Mouse (Mus musculus): ENCODE measurements around the gene Smim7. TPM values are rescaled to one million over a fixed set of nuclear protein-coding genes. Genes with fewer than 3 reads are reported as not detected.
A peak's percentile ranks its signal among the peaks of the same experiment; 100 is the strongest.

Gene Smim7
- 108 and 123 TPM in 2 replicates for polyA plus RNA-seq (2016; fragmentation: Nextera tagmentation; extraction: Ambion mirVana)

GRCm38 (mm10) chr8:72570633-72571610 is at the start of gene Smim7:
Gene Smim7 (minus strand): TSS chr8:72571088.
- H3K9me3 ChIP-seq, result no peaks in the 10 kb centered on the region
- WGBS, result under 1% methylated on average over 52 of the region's 52 CpGs
- H3K27ac ChIP-seq, result peak within 1 kb of the TSS; percentile 87

GRCm38 (mm10) chr8:72590198-72590597 is 19.3 kb upstream of the Smim7 start:
- H3K36me3 ChIP-seq (replicated peaks), result no peaks in the 10 kb centered on the region
- no peak overlapping the region for H3K4me2 ChIP-seq
- no peaks in the 10 kb centered on the region for H3K9me3 ChIP-seq
- H3K4me3 ChIP-seq (replicated peaks), result no peak overlapping the region
- no peaks in the 10 kb centered on the region for H3K27me3 ChIP-seq
- H3K27ac ChIP-seq, result no peak overlapping the region
- H3K9ac ChIP-seq, result no peak overlapping the region
- 55% methylated on average over 2 of the region's 2 CpGs for WGBS
- H3K4me1 ChIP-seq, result no peaks in the 10 kb centered on the region
- no peak for ATAC-seq (ENCODE audit: low FRiP score)

More at GRCm38 (mm10) chr8:72570633-72571610, at the start of gene Smim7:
- peak within 1 kb of the TSS; percentile 80 for H3K4me2 ChIP-seq
- H3K27me3 ChIP-seq, result no peaks in the 10 kb centered on the region
- H3K4me1 ChIP-seq, result peaks cover 28% of the 10 kb centered on the region
- peak within 1 kb of the TSS; percentile 63 for H3K9ac ChIP-seq
- ATAC-seq (ENCODE audit: low FRiP score), result peak; percentile 97
- H3K4me3 ChIP-seq (replicated peaks), result peak within 1 kb of the TSS; percentile 65
- H3K36me3 ChIP-seq (replicated peaks), result peaks cover 36% of the 10 kb centered on the region

GRCm38 (mm10) chr8:72589286-72589685 is 18.4 kb upstream of the Smim7 start:
- no peak for ATAC-seq (ENCODE audit: low FRiP score)
- H3K4me1 ChIP-seq, result no peaks in the 10 kb centered on the region
- no peak overlapping the region for H3K4me2 ChIP-seq
- no peaks in the 10 kb centered on the region for H3K36me3 ChIP-seq (replicated peaks)
- H3K9me3 ChIP-seq, result no peaks in the 10 kb centered on the region
- H3K27ac ChIP-seq, result no peak overlapping the region
- no peak overlapping the region for H3K4me3 ChIP-seq (replicated peaks)
- 78% methylated on average over 7 of the region's 7 CpGs for WGBS
- H3K27me3 ChIP-seq, result no peaks in the 10 kb centered on the region
- no peak overlapping the region for H3K9ac ChIP-seq

- Histone ChIP-seq H3K27me3 (no peaks in the 10 kb centered on the region), H3K4me3 (replicated peaks) (no peak overlapping the region), H3K4me2 (no peak overlapping the region), H3K27ac (no peak overlapping the region), H3K9ac (no peak overlapping the region), H3K4me1 (no peaks in the 10 kb centered on the region), H3K36me3 (replicated peaks) (no peaks in the 10 kb centered on the region), H3K9me3 (no peaks in the 10 kb centered on the region)
- no peak for ATAC-seq (ENCODE audit: low FRiP score)
- 92% methylated on average over 10 of the region's 10 CpGs for WGBS
Observed at GRCm38 (mm10) chr8:72588865-72589264, 18.0 kb upstream of the Smim7 start.

- no peak overlapping the region for H3K27ac ChIP-seq
- no peak overlapping the region for H3K9ac ChIP-seq
- no peaks in the 10 kb centered on the region for H3K36me3 ChIP-seq (replicated peaks)
- H3K27me3 ChIP-seq, result no peaks in the 10 kb centered on the region
- no peaks in the 10 kb centered on the region for H3K4me1 ChIP-seq
- no peak overlapping the region for H3K4me3 ChIP-seq (replicated peaks)
- 74% methylated on average over 6 of the region's 6 CpGs for whole genome bisulfite sequencing
- no peaks in the 10 kb centered on the region for H3K9me3 ChIP-seq
- no peak overlapping the region for H3K4me2 ChIP-seq
- ATAC-seq (ENCODE audit: low FRiP score), result no peak
Observed at GRCm38 (mm10) chr8:72587806-72588205, 16.9 kb upstream of the Smim7 start.

- ATAC-seq (ENCODE audit: low FRiP score), result no peak
Observed at GRCm38 (mm10) chr8:72584390-72584789, 13.5 kb upstream of the Smim7 start.

GRCm38 (mm10) chr8:72583056-72583771 is 12.3 kb upstream of the Smim7 start:
- Histone ChIP-seq H3K9ac (no peak overlapping the region), H3K27me3 (no peaks in the 10 kb centered on the region), H3K36me3 (replicated peaks) (no peaks in the 10 kb centered on the region), H3K4me3 (replicated peaks) (no peak overlapping the region), H3K9me3 (no peaks in the 10 kb centered on the region), H3K4me2 (no peak overlapping the region), H3K27ac (no peak overlapping the region), H3K4me1 (no peaks in the 10 kb centered on the region)
- ATAC-seq (ENCODE audit: low FRiP score), result no peak
- WGBS, result 84% methylated on average over 7 of the region's 7 CpGs

More at GRCm38 (mm10) chr8:72584390-72584789, 13.5 kb upstream of the Smim7 start:
- H3K27me3 ChIP-seq, result no peaks in the 10 kb centered on the region
- H3K27ac ChIP-seq, result no peak overlapping the region
- no peak overlapping the region for H3K4me2 ChIP-seq
- no peaks in the 10 kb centered on the region for H3K9me3 ChIP-seq
- no peaks in the 10 kb centered on the region for H3K36me3 ChIP-seq (replicated peaks)
- H3K9ac ChIP-seq, result no peak overlapping the region
- H3K4me3 ChIP-seq (replicated peaks), result no peak overlapping the region
- H3K4me1 ChIP-seq, result no peaks in the 10 kb centered on the region
- 81% methylated on average over 6 of the region's 6 CpGs for WGBS

- 71% methylated on average over 9 of the region's 9 CpGs for WGBS
- ATAC-seq (ENCODE audit: low FRiP score), result no peak
Observed at GRCm38 (mm10) chr8:72579374-72579773, 8.5 kb upstream of the Smim7 start.

GRCm38 (mm10) chr8:72577941-72578340 is 7.1 kb upstream of the Smim7 start:
- H3K4me2 ChIP-seq, result no peak overlapping the region
- peaks cover 8% of the 10 kb centered on the region for H3K4me1 ChIP-seq
- no peak overlapping the region for H3K9ac ChIP-seq
- H3K27me3 ChIP-seq, result no peaks in the 10 kb centered on the region
- H3K36me3 ChIP-seq (replicated peaks), result no peaks in the 10 kb centered on the region
- WGBS, result 55% methylated on average over 1 of the region's 1 CpGs
- H3K27ac ChIP-seq, result no peak overlapping the region
- H3K4me3 ChIP-seq (replicated peaks), result no peak overlapping the region
- ATAC-seq (ENCODE audit: low FRiP score), result no peak
- no peaks in the 10 kb centered on the region for H3K9me3 ChIP-seq

More at GRCm38 (mm10) chr8:72579374-72579773, 8.5 kb upstream of the Smim7 start:
- no peak overlapping the region for H3K4me2 ChIP-seq
- H3K4me3 ChIP-seq (replicated peaks), result no peak overlapping the region
- H3K9me3 ChIP-seq, result no peaks in the 10 kb centered on the region
- no peaks in the 10 kb centered on the region for H3K27me3 ChIP-seq
- H3K4me1 ChIP-seq, result no peaks in the 10 kb centered on the region
- no peaks in the 10 kb centered on the region for H3K36me3 ChIP-seq (replicated peaks)
- no peak overlapping the region for H3K9ac ChIP-seq
- H3K27ac ChIP-seq, result no peak overlapping the region

GRCm38 (mm10) chr8:72577266-72577665 is 6.4 kb upstream of the Smim7 start:
- ATAC-seq (ENCODE audit: low FRiP score), result no peak
- Histone ChIP-seq H3K4me1 (peaks cover 14% of the 10 kb centered on the region), H3K4me3 (replicated peaks) (no peak overlapping the region)

GRCm38 (mm10) chr8:72575915-72576314 is 5.0 kb upstream of the Smim7 start:
- no peaks in the 10 kb centered on the region for H3K36me3 ChIP-seq (replicated peaks)

More at GRCm38 (mm10) chr8:72577266-72577665, 6.4 kb upstream of the Smim7 start:
- no peaks in the 10 kb centered on the region for H3K36me3 ChIP-seq (replicated peaks)
- no peaks in the 10 kb centered on the region for H3K27me3 ChIP-seq
- no peaks in the 10 kb centered on the region for H3K9me3 ChIP-seq
- no peak overlapping the region for H3K27ac ChIP-seq
- 79% methylated on average over 3 of the region's 3 CpGs for WGBS
- no peak overlapping the region for H3K9ac ChIP-seq
- H3K4me2 ChIP-seq, result no peak overlapping the region

GRCm38 (mm10) chr8:72573450-72573849 is 2.6 kb upstream of the Smim7 start:
- Histone ChIP-seq H3K9ac (no peak overlapping the region), H3K36me3 (replicated peaks) (peaks cover 10% of the 10 kb centered on the region), H3K9me3 (no peaks in the 10 kb centered on the region), H3K4me3 (replicated peaks) (no peak overlapping the region), H3K4me1 (peaks cover 28% of the 10 kb centered on the region), H3K27me3 (no peaks in the 10 kb centered on the region), H3K4me2 (no peak overlapping the region), H3K27ac (no peak overlapping the region)
- WGBS, result 88% methylated on average over 6 of the region's 6 CpGs
- no peak for ATAC-seq (ENCODE audit: low FRiP score)

More at GRCm38 (mm10) chr8:72575915-72576314, 5.0 kb upstream of the Smim7 start:
- 93% methylated on average over 6 of the region's 6 CpGs for WGBS
- Histone ChIP-seq H3K27ac (no peak overlapping the region), H3K27me3 (no peaks in the 10 kb centered on the region), H3K9me3 (no peaks in the 10 kb centered on the region), H3K4me3 (replicated peaks) (no peak overlapping the region), H3K4me1 (peaks cover 16% of the 10 kb centered on the region), H3K9ac (no peak overlapping the region), H3K4me2 (no peak overlapping the region)
- no peak for ATAC-seq (ENCODE audit: low FRiP score)

Measured in forebrain, embryonic 12.5 days (tissue).